Mouse (Mus musculus): ENCODE measurements around the gene Upf3b. TPM values are rescaled to one million over a fixed set of nuclear protein-coding genes. Genes with fewer than 3 reads are reported as not detected.

The Upf3b gene
- 100 TPM for polyA plus RNA-seq (2014; fragmentation: Illumina TruSeq; extraction: RNeasy Lipid Tissue Mini Kit (QIAGEN cat#74804))

DNA sequence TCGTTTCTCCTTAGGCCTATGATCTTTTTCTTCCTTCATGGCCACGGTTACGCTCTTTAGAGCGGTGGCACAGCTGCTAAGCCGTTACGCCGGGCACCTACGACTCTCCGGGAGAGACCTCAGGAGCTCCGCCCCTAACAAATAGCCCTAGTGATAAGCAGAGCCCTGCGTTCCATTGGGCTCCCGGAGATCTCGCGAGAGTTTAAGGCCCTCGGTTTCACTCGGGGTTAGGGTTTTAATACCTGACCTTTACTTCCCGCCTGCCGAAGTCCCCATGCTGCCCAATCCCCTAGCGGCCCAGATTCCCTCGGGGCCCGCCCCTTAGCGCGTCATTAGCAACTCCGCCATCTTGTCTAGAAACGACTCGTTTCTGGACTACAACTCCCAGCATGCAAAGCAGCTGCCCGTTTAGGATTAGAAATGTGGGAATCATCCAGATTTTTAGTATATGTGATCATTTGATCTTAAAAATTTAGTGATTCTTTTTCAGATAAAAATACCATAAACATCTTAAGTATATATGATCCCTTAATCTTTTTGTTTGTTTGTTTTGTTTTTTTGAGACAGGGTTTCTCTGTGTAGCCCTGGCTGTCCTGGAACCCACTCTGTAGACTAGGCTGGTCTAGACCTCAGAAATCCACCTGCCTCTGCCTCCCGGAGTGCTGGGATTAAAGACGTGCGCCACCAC is at the start of gene Upf3b:
TSS of gene Upf3b (minus strand) at position 130 of the 688 bp plus-strand sequence.

DNA sequence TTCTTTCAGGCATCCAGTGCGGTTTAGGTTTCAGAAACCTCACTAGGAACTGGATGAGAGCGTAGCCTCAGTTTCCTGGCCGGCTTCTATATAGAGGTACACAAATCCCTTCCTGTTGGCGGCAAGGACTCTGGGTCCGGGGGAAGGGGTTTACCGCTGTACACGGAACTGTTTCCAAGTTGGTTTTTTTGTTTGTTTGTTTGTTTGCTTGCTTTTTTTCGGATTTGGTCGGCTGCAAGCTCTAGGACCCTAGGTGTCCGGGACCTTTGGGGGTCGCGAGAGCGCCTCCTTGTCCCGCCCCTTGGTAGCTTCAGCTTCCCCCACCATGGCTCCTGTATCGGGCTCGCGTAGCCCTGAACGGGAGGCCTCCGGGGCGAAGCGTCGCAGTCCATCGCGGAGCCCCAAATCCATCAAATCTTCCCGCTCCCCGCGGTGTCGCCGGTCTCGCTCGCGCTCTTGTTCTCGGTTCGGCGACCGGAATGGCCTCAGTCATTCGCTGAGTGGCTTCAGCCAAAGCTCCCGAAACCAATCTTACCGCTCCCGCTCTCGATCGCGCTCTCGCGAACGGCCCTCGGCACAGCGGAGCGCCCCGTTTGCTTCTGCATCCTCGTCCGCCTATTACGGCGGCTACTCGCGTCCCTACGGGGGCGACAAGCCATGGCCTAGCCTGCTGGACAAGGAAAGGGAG is 16.7 kb upstream of the Upf3b start, which contains the start of gene Nkap:
TSS of gene Nkap (plus strand) at position 125 of the 688 bp plus-strand sequence.

DNA sequence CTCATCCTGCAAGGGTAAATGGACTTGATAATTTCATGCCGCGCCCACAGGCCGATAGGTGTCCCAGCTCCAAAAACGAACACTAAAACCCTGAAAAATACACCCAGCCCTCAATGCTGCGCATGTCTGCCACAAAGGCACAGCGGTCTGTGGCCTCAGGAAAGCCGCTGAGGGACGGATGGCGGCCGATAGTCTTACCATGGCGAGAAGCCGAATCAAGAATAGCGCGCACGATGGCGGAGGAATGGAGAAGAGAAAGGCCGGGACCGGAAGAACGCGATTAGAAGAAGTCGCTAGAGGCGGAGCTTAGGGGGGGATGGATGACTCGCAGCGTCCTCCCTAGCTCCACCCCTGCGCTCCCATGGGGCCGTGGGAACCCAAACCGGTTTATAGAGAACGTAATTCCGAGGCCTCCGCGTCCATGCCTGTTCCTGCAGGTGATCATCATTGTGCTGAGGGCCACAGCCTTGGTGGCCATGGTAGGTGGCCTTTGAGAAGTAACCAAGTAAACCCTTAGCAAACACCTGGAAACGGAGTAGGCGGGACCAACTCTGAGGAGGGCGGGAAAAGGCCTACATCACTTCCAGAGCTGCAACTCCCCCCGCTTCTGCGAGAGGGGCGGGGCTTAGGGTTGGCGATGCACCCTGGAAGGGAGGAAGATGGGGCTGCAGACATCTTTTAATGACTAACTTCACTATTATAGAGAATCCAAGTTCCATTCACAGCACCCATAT is 25.0 kb downstream of the Upf3b start, which contains the start of gene Rpl39:
TSS of gene Rpl39 (minus strand) at position 476 of the 734 bp plus-strand sequence.

DNA sequence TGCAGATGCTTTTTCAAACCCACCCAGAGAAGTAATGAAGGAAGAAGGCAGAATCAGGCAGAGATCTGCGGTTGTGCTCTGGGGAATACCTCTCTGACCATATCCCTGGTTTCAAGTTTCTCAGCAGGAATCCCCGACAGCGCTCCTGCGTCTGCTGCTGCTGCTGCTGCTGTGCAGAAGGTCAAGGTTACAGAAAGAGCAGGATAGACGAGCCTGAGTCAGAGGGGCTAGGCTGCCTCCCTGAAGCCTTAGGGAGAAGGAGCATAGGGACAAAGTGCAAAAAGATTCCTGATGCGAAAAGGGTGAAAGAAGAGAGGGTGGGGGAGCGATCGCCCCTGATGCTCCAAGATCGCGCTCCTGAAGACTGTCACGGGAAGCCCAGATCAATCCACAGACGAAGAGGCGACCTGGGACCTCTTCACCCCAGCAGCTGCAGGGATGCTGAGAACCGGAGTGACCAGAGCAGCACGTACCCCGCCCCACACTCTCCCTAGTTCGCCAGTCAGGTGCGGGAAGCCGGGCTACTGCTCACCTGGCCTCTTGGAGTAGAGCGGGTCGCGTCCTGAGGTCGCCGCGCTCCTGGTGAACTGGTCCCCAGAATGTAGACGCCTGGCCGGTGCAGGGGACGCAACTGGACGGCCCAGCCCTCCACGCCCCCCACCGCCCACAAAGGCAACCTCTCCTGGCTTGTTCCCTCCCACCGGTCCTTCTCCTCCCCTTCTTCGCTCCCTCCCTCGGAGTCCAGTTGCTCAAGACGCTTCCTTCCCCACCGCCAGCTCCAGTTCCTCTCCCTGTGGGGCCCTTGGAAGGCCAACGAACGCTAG is 61.8 kb downstream of the Upf3b start, which contains the start of gene Sowahd:
TSS of gene Sowahd (plus strand) at position 780 of the 824 bp plus-strand sequence.

Other genes starting within 250 kb of the Upf3b start
- 126 TPM for gene Ube2a, start 236.4 kb downstream of the Upf3b start, polyA plus RNA-seq (2014; fragmentation: Illumina TruSeq; extraction: RNeasy Lipid Tissue Mini Kit (QIAGEN cat#74804))
- 110 TPM for gene C330007P06Rik, start 236.2 kb downstream of the Upf3b start, polyA plus RNA-seq (2014; fragmentation: Illumina TruSeq; extraction: RNeasy Lipid Tissue Mini Kit (QIAGEN cat#74804))
- gene Nkrf, start 207.4 kb downstream of the Upf3b start, polyA plus RNA-seq (2014; fragmentation: Illumina TruSeq; extraction: RNeasy Lipid Tissue Mini Kit (QIAGEN cat#74804)) = 26.7 TPM
- gene Sept6, start 118.5 kb downstream of the Upf3b start, polyA plus RNA-seq (2014; fragmentation: Illumina TruSeq; extraction: RNeasy Lipid Tissue Mini Kit (QIAGEN cat#74804)) = 34.2 TPM
- gene Sowahd, start 61.5 kb downstream of the Upf3b start, polyA plus RNA-seq (2014; fragmentation: Illumina TruSeq; extraction: RNeasy Lipid Tissue Mini Kit (QIAGEN cat#74804)) = not detected
- 1,809 TPM for gene Rpl39, start 24.9 kb downstream of the Upf3b start, polyA plus RNA-seq (2014; fragmentation: Illumina TruSeq; extraction: RNeasy Lipid Tissue Mini Kit (QIAGEN cat#74804))
- 140 TPM for gene Nkap, start 16.5 kb upstream of the Upf3b start, polyA plus RNA-seq (2014; fragmentation: Illumina TruSeq; extraction: RNeasy Lipid Tissue Mini Kit (QIAGEN cat#74804))
- gene Akap14, start 58.5 kb upstream of the Upf3b start, polyA plus RNA-seq (2014; fragmentation: Illumina TruSeq; extraction: RNeasy Lipid Tissue Mini Kit (QIAGEN cat#74804)) = 1.6 TPM
- gene Ndufa1, start 80.8 kb upstream of the Upf3b start, polyA plus RNA-seq (2014; fragmentation: Illumina TruSeq; extraction: RNeasy Lipid Tissue Mini Kit (QIAGEN cat#74804)) = 149 TPM
- gene Rnf113a1, start 80.9 kb upstream of the Upf3b start, polyA plus RNA-seq (2014; fragmentation: Illumina TruSeq; extraction: RNeasy Lipid Tissue Mini Kit (QIAGEN cat#74804)) = 0.40 TPM
- not detected for gene Gm9, start 100.7 kb upstream of the Upf3b start, polyA plus RNA-seq (2014; fragmentation: Illumina TruSeq; extraction: RNeasy Lipid Tissue Mini Kit (QIAGEN cat#74804))
- gene Rhox1, start 111.9 kb upstream of the Upf3b start, polyA plus RNA-seq (2014; fragmentation: Illumina TruSeq; extraction: RNeasy Lipid Tissue Mini Kit (QIAGEN cat#74804)) = not detected
- not detected for gene Rhox2a, start 134.7 kb upstream of the Upf3b start, polyA plus RNA-seq (2014; fragmentation: Illumina TruSeq; extraction: RNeasy Lipid Tissue Mini Kit (QIAGEN cat#74804))
- gene Rhox3a, start 139.6 kb upstream of the Upf3b start, polyA plus RNA-seq (2014; fragmentation: Illumina TruSeq; extraction: RNeasy Lipid Tissue Mini Kit (QIAGEN cat#74804)) = not detected
- gene Rhox4a, start 155.0 kb upstream of the Upf3b start, polyA plus RNA-seq (2014; fragmentation: Illumina TruSeq; extraction: RNeasy Lipid Tissue Mini Kit (QIAGEN cat#74804)) = not detected

All from ovary, adult 10 weeks (tissue).